Mouse (Mus musculus) thymus, adult 2 months (tissue): ENCODE measurements around the gene Fbf1.

Source experiments
- CTCF ChIP-seq: fragments of 200-500 bp; IDR thresholded peaks from 2 replicates; pipeline ENCODE4 v1.5.1; 2012; ENCODE audit warnings: mild to moderate bottlenecking, control low read depth, low read length, moderate library complexity, borderline replicate concordance; ENCODE audit not compliant: control insufficient read depth, poor library complexity, insufficient read depth; ENCODE audit errors: extremely low read depth
- POLR2A ChIP-seq: fragments of 200-500 bp; IDR thresholded peaks from 2 replicates; pipeline ENCODE4 v1.6.1; 2012; ENCODE audit warnings: mild to moderate bottlenecking, low read length, control low read depth, moderate library complexity; ENCODE audit not compliant: control insufficient read depth, poor library complexity, insufficient read depth; ENCODE audit errors: extremely low read depth

DNA sequence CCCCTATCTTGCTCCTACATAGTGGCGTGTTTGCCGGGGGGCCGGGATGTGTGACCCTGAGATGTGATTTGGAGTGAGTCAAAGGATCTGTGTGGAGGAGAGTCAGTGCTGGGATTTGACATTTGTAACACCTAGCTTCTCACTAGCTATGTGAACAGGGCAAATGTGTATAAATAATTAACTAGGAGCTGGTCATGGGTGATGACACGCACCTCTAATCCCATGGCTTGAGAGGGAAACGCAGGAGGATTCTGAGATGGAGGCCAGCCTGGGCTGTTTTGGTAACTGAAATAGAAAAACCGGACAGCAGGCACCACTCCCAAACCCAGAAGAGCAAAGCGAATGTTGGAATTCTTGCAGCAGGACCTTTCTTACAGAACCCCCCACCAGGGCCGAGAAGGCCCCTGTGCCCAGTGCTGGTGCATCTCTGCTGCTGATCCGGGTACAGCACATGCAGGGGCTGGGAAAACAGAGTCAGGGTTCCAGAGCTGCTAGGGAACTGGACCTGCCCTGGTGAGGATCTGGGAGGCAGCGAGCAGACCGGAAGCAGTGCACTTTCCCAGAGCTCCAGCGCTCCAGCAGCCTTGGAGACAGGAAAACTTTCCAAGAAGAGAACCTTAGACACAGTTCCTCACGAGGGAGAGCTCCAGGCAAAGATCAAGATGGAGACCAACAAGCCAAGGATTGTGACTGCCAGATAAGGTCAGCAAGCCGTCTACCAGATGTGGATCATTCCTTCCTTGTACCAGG is 69.1 kb downstream of the Fbf1 start:
- TF ChIP-seq POLR2A = no peak
- no peak for TF ChIP-seq CTCF
